Mouse (Mus musculus): ENCODE measurements at regions not wholly inside any gene's neighbourhood (a gene's known extent, or its start where the extent isn't known, plus 50 kb on each side); places are given as distances from the start of the nearest gene placed in this dataset.
"Not testable (repeated sequence)": the region's sequence is repeated elsewhere in the genome, so short reads cannot be mapped to it uniquely, and the experiment has no call there.

DNA sequence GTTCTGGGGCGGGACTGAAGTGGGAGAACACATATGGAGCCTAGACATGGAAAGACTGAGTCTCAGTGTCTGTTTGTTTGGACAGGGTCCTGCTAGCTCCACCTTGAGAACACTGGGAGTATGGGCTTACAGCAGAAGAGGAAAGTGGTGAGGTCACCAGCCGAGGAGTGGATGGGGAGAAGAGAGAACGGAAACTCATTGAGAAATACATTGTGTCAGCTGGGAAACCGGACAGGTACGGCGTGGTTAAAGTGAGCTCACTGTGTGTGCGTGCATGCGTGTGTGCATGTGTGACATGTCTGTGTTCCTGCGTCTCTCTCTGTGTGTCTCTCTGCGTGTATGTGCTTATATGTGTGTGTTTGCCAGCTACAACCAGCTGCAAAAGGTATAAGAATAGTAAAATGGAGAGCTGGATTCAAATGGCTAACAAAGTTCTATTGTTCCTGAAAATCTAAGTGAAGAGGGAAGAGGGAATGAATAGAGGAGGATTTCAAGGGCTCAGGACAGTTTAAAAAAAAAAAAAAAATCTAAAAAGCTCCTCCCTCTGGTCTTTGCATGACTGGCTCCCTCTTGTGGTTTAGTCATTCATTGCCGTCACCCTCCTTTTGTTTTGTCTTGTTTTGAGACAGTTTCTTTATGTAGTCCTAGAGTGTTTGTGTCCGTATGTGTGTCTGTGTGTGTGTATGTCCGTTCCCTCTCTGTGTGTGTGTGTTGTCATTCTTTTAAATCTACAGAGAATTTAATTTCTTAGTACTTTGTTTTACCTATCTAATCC lies 52.0 kb upstream of the Ak4 start:
- peak overlapping the region; percentile 5; the same call in 1 of the 2 replicates for H3K27ac ChIP-seq (ENCODE audit: insufficient read depth, low read depth, low read length)
- WGBS, result 55% methylated on average over 13 of the region's 13 CpGs
- no peaks in the 10 kb centered on the region for H3K36me3 ChIP-seq (ENCODE audit: control insufficient read depth, insufficient read depth, low read length)
- H3K4me1 ChIP-seq (ENCODE audit: control insufficient read depth, insufficient read depth, low read length), result peaks cover 26% of the 10 kb centered on the region
- no peaks in the 10 kb centered on the region for H3K27me3 ChIP-seq (replicated peaks; ENCODE audit: control insufficient read depth, insufficient read depth, low read length)
- peak; percentile 76 for DNase-seq
- H3K4me3 ChIP-seq (ENCODE audit: insufficient read depth, low read depth, low read length), result no peak overlapping the region
- no peak for TF ChIP-seq POLR2A (IDR thresholded peaks at IDR 0.05; ENCODE audit: low read depth, low read length)
- peak; percentile 24; the same call in 1 of the 2 replicates for TF ChIP-seq CTCF (conservative IDR thresholded peaks at IDR 0.05; ENCODE audit: insufficient read depth, insufficient read length, low read depth, low read length)

GRCm38 (mm10) chr4:101365299-101365698 lies 53.8 kb upstream of the Ak4 start:
- WGBS, result 34% methylated on average over 3 of the region's 3 CpGs
- peaks cover 26% of the 10 kb centered on the region for H3K4me1 ChIP-seq (ENCODE audit: control insufficient read depth, insufficient read depth, low read length)
- H3K27me3 ChIP-seq (replicated peaks; ENCODE audit: control insufficient read depth, insufficient read depth, low read length), result no peaks in the 10 kb centered on the region
- peak; percentile 76 for DNase-seq
- H3K4me3 ChIP-seq (ENCODE audit: insufficient read depth, low read depth, low read length), result no peak overlapping the region
- peak overlapping the region; percentile 78 for H3K27ac ChIP-seq (ENCODE audit: insufficient read depth, low read depth, low read length)
- no peaks in the 10 kb centered on the region for H3K36me3 ChIP-seq (ENCODE audit: control insufficient read depth, insufficient read depth, low read length)
- TF ChIP-seq CTCF (conservative IDR thresholded peaks at IDR 0.05; ENCODE audit: insufficient read depth, insufficient read length, low read depth, low read length), result no peak
- TF ChIP-seq POLR2A (IDR thresholded peaks at IDR 0.05; ENCODE audit: low read depth, low read length), result no peak

DNA sequence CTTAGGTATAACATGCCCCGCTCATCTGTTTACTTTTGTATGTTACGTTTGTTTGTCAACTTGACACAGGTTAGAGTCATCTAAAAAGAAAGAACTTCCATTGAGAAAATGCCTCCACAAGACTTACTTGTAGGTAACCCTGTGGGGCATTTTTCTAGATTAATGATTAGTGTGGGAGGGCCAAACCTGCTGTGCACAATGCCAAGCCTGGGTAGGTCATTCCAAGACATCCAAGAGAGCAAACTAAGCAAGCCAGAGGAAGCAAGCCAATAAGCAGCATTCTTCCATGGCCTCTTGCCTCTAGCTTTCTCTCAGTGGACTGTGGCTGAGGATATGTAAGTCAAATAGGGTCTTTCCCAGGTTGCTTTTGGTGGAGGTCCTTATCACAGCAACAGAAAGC lies 54.4 kb upstream of the Ak4 start:
- DNase-seq, result peak; percentile 95
- no peak overlapping the region for H3K4me3 ChIP-seq (ENCODE audit: insufficient read depth, low read depth, low read length)
- H3K4me1 ChIP-seq (ENCODE audit: control insufficient read depth, insufficient read depth, low read length), result peaks cover 26% of the 10 kb centered on the region
- TF ChIP-seq CTCF (conservative IDR thresholded peaks at IDR 0.05; ENCODE audit: insufficient read depth, insufficient read length, low read depth, low read length), result no peak
- no peak for TF ChIP-seq POLR2A (IDR thresholded peaks at IDR 0.05; ENCODE audit: low read depth, low read length)
- WGBS, result 50% methylated on average over 2 of the region's 2 CpGs
- no peaks in the 10 kb centered on the region for H3K27me3 ChIP-seq (replicated peaks; ENCODE audit: control insufficient read depth, insufficient read depth, low read length)
- H3K27ac ChIP-seq (ENCODE audit: insufficient read depth, low read depth, low read length), result peak overlapping the region; percentile 83
- H3K36me3 ChIP-seq (ENCODE audit: control insufficient read depth, insufficient read depth, low read length), result no peaks in the 10 kb centered on the region

GRCm38 (mm10) chr4:101363231-101363630 lies 55.8 kb upstream of the Ak4 start:
- whole genome bisulfite sequencing, result 87% methylated on average over 1 of the region's 1 CpGs
- not testable (repeated sequence) for H3K27me3 ChIP-seq (replicated peaks; ENCODE audit: control insufficient read depth, insufficient read depth, low read length); H3K4me3 ChIP-seq (ENCODE audit: insufficient read depth, low read depth, low read length); DNase-seq; H3K36me3 ChIP-seq (ENCODE audit: control insufficient read depth, insufficient read depth, low read length); H3K27ac ChIP-seq (ENCODE audit: insufficient read depth, low read depth, low read length)
- H3K4me1 ChIP-seq (ENCODE audit: control insufficient read depth, insufficient read depth, low read length), result peaks cover 31% of the 10 kb centered on the region

GRCm38 (mm10) chr4:101361779-101362178 lies 57.3 kb upstream of the Ak4 start:
- Histone ChIP-seq H3K36me3 (ENCODE audit: control insufficient read depth, insufficient read depth, low read length) (no peaks in the 10 kb centered on the region), H3K27ac (ENCODE audit: insufficient read depth, low read depth, low read length) (peak overlapping the region; percentile 50; the same call in 1 of the 2 replicates), H3K4me3 (ENCODE audit: insufficient read depth, low read depth, low read length) (no peak overlapping the region), H3K27me3 (replicated peaks; ENCODE audit: control insufficient read depth, insufficient read depth, low read length) (no peaks in the 10 kb centered on the region), H3K4me1 (ENCODE audit: control insufficient read depth, insufficient read depth, low read length) (peaks cover 28% of the 10 kb centered on the region)
- TF ChIP-seq POLR2A (IDR thresholded peaks at IDR 0.05; ENCODE audit: low read depth, low read length), result no peak
- TF ChIP-seq CTCF (conservative IDR thresholded peaks at IDR 0.05; ENCODE audit: insufficient read depth, insufficient read length, low read depth, low read length), result peak; percentile 35; the same call in 1 of the 2 replicates
- DNase-seq, result no peak
- 90% methylated on average over 1 of the region's 1 CpGs for WGBS

- no peaks in the 10 kb centered on the region for H3K27me3 ChIP-seq (replicated peaks; ENCODE audit: control insufficient read depth, insufficient read depth, low read length)
- peak overlapping the region; percentile 92 for H3K27ac ChIP-seq (ENCODE audit: insufficient read depth, low read depth, low read length)
- H3K36me3 ChIP-seq (ENCODE audit: control insufficient read depth, insufficient read depth, low read length), result no peaks in the 10 kb centered on the region; the same call in 1 of the 2 replicates
- DNase-seq, result peak; percentile 91
- H3K4me3 ChIP-seq (ENCODE audit: insufficient read depth, low read depth, low read length), result no peak overlapping the region
- TF ChIP-seq CTCF (conservative IDR thresholded peaks at IDR 0.05; ENCODE audit: insufficient read depth, insufficient read length, low read depth, low read length) (no peak), POLR2A (IDR thresholded peaks at IDR 0.05; ENCODE audit: low read depth, low read length) (no peak)
- peaks cover 16% of the 10 kb centered on the region; the same call in 1 of the 2 replicates for H3K4me1 ChIP-seq (ENCODE audit: control insufficient read depth, insufficient read depth, low read length)
- 42% methylated on average over 7 of the region's 7 CpGs for WGBS
Observed at GRCm38 (mm10) chr4:101360296-101360695, 58.8 kb upstream of the Ak4 start.

GRCm38 (mm10) chr4:101359119-101359518 lies 60.0 kb upstream of the Ak4 start:
- WGBS, result 82% methylated on average over 5 of the region's 5 CpGs
- DNase-seq, result no peak
- no peak overlapping the region for H3K4me3 ChIP-seq (ENCODE audit: insufficient read depth, low read depth, low read length)
- H3K4me1 ChIP-seq (ENCODE audit: control insufficient read depth, insufficient read depth, low read length), result peaks cover 8% of the 10 kb centered on the region; the same call in 1 of the 2 replicates
- no peaks in the 10 kb centered on the region for H3K27me3 ChIP-seq (replicated peaks; ENCODE audit: control insufficient read depth, insufficient read depth, low read length)
- no peak for TF ChIP-seq POLR2A (IDR thresholded peaks at IDR 0.05; ENCODE audit: low read depth, low read length)
- no peak for TF ChIP-seq CTCF (conservative IDR thresholded peaks at IDR 0.05; ENCODE audit: insufficient read depth, insufficient read length, low read depth, low read length)
- H3K27ac ChIP-seq (ENCODE audit: insufficient read depth, low read depth, low read length), result peak overlapping the region; percentile 92
- H3K36me3 ChIP-seq (ENCODE audit: control insufficient read depth, insufficient read depth, low read length), result no peaks in the 10 kb centered on the region; the same call in 1 of the 2 replicates
